Mouse (Mus musculus) layer of hippocampus, adult 8-10 months (tissue): ENCODE results near the gene Olfr285. TPM values are rescaled to one million over a fixed set of nuclear protein-coding genes. Genes with fewer than 3 reads are reported as not detected.
A peak's percentile ranks its signal among the peaks of the same experiment; 100 is the strongest.

Experiments
- DNase-seq, 2 experiments: peaks; one replicate each; pipeline ENCODE4 v3.0.0; 2022; ENCODE audit warnings: low spot score in 2 of 2
- total RNA-seq, 4 experiments: library from RNA; stranded (reverse); gene quantifications; 2 replicates each; pipeline ENCODE4 v1.2.4; 2022

The Olfr285 gene
- not detected for total RNA-seq

DNA sequence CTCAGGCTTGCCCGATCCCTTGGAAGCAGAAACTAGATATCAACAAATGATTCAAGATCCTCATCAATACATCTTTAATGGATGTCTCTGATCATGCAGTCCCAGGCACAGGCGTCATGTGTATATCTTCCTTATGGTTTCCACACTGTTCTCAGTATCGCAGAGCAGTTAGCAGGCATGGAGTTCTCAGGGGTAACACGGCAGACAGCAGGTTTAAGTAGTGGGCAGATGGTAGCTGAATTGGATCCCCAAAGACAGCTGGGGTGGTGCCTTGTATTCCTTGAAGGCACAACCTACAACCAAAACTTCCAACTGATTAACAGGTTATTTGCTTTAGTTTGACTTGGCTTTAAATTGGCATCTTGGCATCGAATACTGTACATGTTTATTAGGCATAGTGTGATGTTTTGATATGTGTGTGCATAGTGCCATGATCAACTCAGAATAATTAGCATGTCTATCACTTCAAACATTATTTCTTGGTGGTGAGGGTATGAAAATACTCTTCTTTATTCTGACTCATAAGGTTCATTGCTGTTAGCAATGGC, at the start of gene Olfr285:
Gene Olfr285 (minus strand): TSS at position 177 of the 548 bp plus-strand sequence.
- DNase-seq = no peak

DNA sequence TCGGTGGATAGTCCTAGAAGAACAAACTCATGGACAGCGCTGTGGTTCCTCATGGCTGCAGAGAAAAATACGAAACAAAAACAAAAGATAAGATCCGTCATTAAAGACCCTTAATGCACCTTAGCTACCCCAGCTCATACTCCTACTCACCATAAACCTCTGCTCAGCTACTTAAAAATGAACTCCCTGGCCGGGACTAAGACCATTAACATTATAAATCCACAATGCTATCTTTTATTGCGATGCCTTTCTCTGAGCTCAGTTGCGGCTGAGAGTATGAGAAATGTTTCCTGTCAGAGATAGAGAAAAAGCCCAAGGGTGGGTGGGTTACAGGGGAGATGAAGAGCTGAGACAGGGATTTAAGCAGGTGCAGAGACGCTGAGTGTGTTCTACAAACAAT, 23.7 kb upstream of the Olfr285 start, which contains the start of gene Olfr284:
Gene Olfr284 (minus strand): TSS at position 101 of the 400 bp plus-strand sequence.
- no peak for DNase-seq

DNA sequence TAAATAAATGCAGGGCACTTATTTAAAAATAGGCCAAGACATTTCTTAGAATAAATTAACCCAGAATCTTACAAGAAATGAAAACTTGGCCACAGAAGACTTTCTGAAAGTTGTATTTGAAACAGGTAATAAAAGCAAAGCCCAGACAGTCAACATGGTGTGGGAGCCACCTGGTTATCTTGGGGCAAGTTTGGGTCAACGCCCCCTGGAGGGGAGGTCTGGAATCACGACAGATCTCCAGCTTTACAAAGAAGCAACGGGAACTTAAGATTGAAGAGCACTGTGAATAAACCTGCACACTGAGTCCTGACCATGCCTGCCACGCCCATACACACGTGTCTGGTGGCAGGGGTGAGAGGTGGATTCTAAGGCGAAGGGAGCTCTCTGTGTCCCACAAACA, 1.4 kb downstream of the Olfr285 start:
- DNase-seq = no peak

DNA sequence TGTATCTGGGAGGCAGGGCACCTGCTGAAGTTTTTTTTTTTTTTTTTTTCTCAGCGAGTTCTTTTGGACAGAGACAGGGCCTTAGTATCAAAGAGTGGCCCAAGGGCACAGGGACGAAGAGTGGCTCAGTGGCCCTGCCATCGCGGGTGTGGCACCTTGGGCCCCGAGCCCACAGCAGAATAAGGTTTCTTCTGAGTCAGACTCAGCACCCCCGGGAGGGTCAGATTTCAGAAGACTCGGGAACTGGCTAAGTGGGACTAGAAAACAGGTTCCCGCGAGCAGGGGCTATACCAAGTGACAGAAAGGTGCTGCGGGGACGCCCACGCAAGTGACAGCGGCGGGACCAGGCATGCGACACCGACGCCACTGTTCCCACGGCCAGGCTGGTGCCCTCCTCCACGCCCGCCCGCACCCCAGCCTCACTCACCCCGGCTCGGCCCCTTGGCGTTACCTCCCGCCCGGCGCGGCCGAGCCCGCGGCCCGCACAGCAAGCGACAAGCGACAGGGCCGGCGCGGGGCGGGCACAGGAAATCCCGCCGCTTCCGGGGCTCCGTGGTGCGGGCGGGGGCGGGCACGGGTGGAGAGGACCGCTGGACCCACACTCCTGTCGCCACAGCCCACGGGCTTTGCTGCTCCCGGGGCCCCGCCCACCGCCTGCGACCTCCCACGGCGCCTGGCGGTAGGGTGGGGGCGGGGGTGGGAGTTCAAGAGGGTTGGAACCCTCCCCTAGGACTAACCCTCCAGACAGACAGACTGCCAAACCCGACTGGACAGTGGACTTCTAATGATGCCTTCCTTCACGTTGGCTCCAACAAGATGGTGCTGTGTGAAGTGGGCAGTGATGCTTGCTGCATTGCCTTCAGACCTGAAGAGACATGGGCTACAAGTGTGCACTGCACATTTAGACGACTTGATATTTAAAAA, 21.3 kb downstream of the Olfr285 start, which contains the start of gene Zfp641:
Gene Zfp641 (minus strand): TSS at position 534 of the 924 bp plus-strand sequence.
- peak in 1 of 2 experiments; percentile 26 for DNase-seq

DNA sequence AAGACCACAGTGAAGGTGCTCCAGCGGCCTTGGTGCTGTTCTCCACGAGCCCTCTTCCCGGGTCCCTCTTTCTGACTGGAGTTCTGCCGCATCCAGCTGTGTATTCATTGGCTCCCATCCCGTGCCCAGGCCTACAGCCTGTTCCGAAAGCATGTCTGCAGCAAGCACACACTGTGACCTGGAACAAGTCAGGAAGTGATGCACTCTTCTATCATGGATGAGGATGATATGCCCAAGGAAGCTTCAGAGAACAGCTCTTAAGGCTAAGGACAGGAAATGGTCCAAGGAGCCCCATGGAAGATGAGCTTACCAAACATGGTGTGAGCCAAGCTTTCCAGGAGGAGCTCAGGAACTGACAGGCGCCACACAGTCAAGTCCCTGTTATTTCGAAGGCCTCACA, 23.5 kb downstream of the Olfr285 start:
- no peak for DNase-seq

DNA sequence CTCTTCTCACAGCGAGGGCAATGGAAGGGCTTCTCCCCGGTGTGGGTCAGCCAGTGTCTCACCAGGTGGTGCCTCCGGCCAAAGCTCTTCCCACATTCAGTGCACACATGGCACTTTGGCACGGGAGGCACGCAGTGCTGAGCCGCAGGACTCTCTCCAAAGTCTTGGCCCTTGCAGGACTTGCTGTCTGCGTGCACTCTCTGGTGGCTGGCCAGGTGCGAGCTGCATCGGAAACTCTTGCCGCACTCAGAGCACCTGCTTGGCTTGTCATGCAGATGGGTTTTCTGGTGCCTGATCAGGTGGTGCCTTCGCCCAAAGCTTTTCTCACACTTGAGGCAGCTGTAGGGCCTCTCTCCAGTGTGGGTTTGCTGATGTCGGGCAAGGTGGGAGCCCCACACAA, 28.6 kb downstream of the Olfr285 start:
- no peak for DNase-seq

DNA sequence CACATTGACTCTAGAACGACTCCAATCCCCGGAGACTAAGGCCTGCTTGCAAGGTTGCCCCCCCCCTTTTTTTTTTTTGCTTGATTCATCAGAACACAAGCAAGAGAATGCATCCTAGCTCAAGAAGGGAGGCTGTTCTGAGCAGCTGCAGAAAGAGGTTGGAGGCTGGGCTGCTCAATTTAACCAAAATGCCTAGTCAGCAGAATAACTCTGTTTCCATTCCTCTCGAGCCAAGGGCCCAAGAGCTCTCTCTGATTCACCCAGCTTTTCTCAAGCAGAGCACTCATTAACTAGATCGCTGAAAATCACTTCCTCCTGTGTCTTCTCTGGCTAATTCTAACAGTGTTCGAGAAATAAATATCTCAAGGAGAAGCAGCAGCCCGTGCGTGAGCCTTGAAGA, 30.7 kb downstream of the Olfr285 start:
- no peak for DNase-seq

Other genes with a start within 250 kb of the Olfr285 start
- 100 to 1,000 TPM; 332 to 357 (median 349) TPM for gene Pfkm, start 224.8 kb downstream of the Olfr285 start, total RNA-seq
- gene Senp1, start 223.6 kb downstream of the Olfr285 start, total RNA-seq = 10 to 100 TPM; 13.8 to 16.1 (median 14.9) TPM
- 10 to 100 TPM; 50.7 to 55.0 (median 54.3) TPM for gene Asb8, start 151.7 kb downstream of the Olfr285 start, total RNA-seq
- 10 to 100 TPM in 3 of 4 experiments, 1 to 10 TPM in 1; 9.8 to 11.9 (median 10.6) TPM for gene Ccdc184, start 150.2 kb downstream of the Olfr285 start, total RNA-seq
- gene Olfr288, start 121.8 kb downstream of the Olfr285 start, total RNA-seq = not detected
- gene Gm44579, start 96.4 kb downstream of the Olfr285 start, total RNA-seq = under 1 TPM in 3 of 4 experiments, not detected in 1; 0.21 to 0.45 (median 0.27) TPM
- 1 to 10 TPM; 4.1 to 5.4 (median 4.4) TPM for gene Olfr287, start 96.3 kb downstream of the Olfr285 start, total RNA-seq
- gene Olfr286, start 82.9 kb downstream of the Olfr285 start, total RNA-seq = not detected
- not detected for gene H1fnt, start 60.1 kb downstream of the Olfr285 start, total RNA-seq
- 1 to 10 TPM; 6.5 to 7.7 (median 6.8) TPM for gene Zfp641, start 21.2 kb downstream of the Olfr285 start, total RNA-seq
- gene Olfr284, start 23.6 kb upstream of the Olfr285 start, total RNA-seq = not detected
- not detected for gene Olfr283, start 63.6 kb upstream of the Olfr285 start, total RNA-seq
- not detected for gene Olfr282, start 113.9 kb upstream of the Olfr285 start, total RNA-seq
- gene Olfr281, start 135.2 kb upstream of the Olfr285 start, total RNA-seq = not detected
- not detected for gene OR5BS1P, start 152.5 kb upstream of the Olfr285 start, total RNA-seq
- not detected for gene Lalba, start 165.4 kb upstream of the Olfr285 start, total RNA-seq
- not detected for gene Olfr279, start 175.0 kb upstream of the Olfr285 start, total RNA-seq
- 10 to 100 TPM; 54.1 to 60.0 (median 57.2) TPM for gene Kansl2, start 216.9 kb upstream of the Olfr285 start, total RNA-seq